Mouse (Mus musculus) heart, adult 2 months (tissue): Measurements from ENCODE around the gene Sike1.

Source experiments
- CTCF ChIP-seq: fragments of 200-600 bp; IDR thresholded peaks from 2 replicates; pipeline ENCODE4 v1.8.1; 2022; ENCODE audit warnings: antibody characterized with exemption, mild to moderate bottlenecking, moderate library complexity
- EP300 ChIP-seq: fragments of 200-500 bp; IDR thresholded peaks from 2 replicates; pipeline ENCODE4 v1.6.1; 2011; ENCODE audit warnings: low read depth, low read length, control low read depth; ENCODE audit not compliant: insufficient read depth
- POLR2A ChIP-seq: fragments of 200-500 bp; IDR thresholded peaks from 2 replicates; pipeline ENCODE4 v1.6.1; 2011; ENCODE audit warnings: mild to moderate bottlenecking, low read depth, low read length, control low read depth; ENCODE audit not compliant: insufficient read depth

DNA sequence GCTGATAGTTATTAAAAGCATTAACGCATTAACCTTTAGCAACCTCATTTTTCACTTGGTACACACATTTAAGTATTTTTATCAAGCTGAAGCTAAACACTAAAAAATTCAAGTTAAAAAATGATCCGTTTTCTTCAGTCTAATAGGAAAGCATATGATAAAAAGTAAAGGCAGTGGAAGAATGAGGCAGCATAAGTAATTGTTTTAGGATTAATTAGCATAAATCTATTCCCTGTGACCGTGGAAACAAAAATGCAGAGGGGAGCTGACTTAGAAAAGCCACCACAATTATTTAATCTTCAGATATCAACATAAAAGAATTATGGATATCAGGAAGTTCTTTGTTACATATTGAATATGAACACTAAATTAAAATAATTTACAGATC lies 15.2 kb upstream of the Sike1 start:
- TF ChIP-seq CTCF (no peak), POLR2A (no peak), EP300 (no peak)
